Mouse (Mus musculus) left cerebral cortex, postnatal 25 days (tissue): Measurements from ENCODE around the gene Tmco4. TPM values are rescaled to one million over a fixed set of nuclear protein-coding genes. Genes with fewer than 3 reads are reported as not detected.

Experiments
- total RNA-seq, 2 experiments: library from RNA; stranded (reverse); gene quantifications; 2 replicates each; pipeline ENCODE4 v1.2.3; 2021

Gene Tmco4
- total RNA-seq, 2 experiments from 2014 or later: 2.2 to 3.7 TPM

Other genes with a start within 250 kb of the Tmco4 start
- under 1 TPM in 1 of 2 experiments, not detected in 1; 0.25 TPM for gene Pla2g2c, start 248.1 kb upstream of the Tmco4 start, total RNA-seq
- 1 to 10 TPM in 1 of 2 experiments, under 1 TPM in 1; 0.98 to 1.5 TPM for gene Ubxn10, start 235.7 kb upstream of the Tmco4 start, total RNA-seq
- gene Pla2g2f, start 215.3 kb upstream of the Tmco4 start, total RNA-seq: not detected
- under 1 TPM; 0.28 to 0.48 TPM for gene Pla2g2d, start 197.2 kb upstream of the Tmco4 start, total RNA-seq
- gene Pla2g5, start 109.4 kb upstream of the Tmco4 start, total RNA-seq: 1 to 10 TPM; 7.0 to 7.9 TPM
- not detected for gene Gm13030, start 98.9 kb upstream of the Tmco4 start, total RNA-seq
- gene Pla2g2e, start 94.9 kb upstream of the Tmco4 start, total RNA-seq: not detected
- gene Otud3, start 58.9 kb upstream of the Tmco4 start, total RNA-seq: 10 to 100 TPM; 19.2 to 21.6 TPM
- gene Rnf186, start 5.8 kb upstream of the Tmco4 start, total RNA-seq: not detected
- 1 to 10 TPM; 6.4 to 6.6 TPM for gene Htr6, start 102.7 kb downstream of the Tmco4 start, total RNA-seq
- 10 to 100 TPM; 65.9 to 78.4 TPM for gene Nbl1, start 120.1 kb downstream of the Tmco4 start, total RNA-seq
- gene Minos1, start 158.2 kb downstream of the Tmco4 start, total RNA-seq: 100 to 1,000 TPM; 215 to 218 TPM
- gene Capzb, start 220.0 kb downstream of the Tmco4 start, total RNA-seq: 100 to 1,000 TPM; 350 to 351 TPM